Mouse (Mus musculus): ENCODE data around the gene Atp1a1. TPM values are rescaled to one million over a fixed set of nuclear protein-coding genes. Genes with fewer than 3 reads are reported as not detected.

Atp1a1 gene
- polyA plus RNA-seq, 1 experiment from 2014 or later = 123 TPM

DNA sequence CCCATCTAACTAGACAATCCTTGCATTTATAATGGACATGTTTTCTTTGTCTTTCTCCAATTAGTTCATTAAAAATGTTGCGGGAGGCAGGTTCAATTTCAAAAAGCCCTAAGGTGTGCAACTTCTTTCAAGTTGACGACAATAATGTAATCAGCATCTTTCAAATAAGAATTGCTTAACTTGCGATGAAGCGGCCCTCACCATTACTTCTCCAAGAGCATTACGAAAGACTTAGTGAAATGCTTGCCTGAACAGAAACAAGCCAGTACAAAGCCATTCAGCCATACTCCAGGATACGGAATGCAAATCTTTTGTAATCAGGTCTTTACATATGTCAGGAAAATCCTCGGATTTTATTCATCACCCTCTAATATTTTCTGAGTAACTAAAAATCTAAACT, 32.0 kb upstream of the Atp1a1 start:
- ATAC-seq (ENCODE audit: insufficient number of reproducible peaks, low FRiP score, low TSS enrichment, low read depth) = no peak
- Histone ChIP-seq H3K9me3 (replicated peaks) (no peaks in the 10 kb centered on the region), H3K36me3 (no peaks in the 10 kb centered on the region), H3K4me3 (replicated peaks) (no peak overlapping the region), H3K4me1 (no peaks in the 10 kb centered on the region), H3K4me2 (replicated peaks) (no peak overlapping the region), H3K9ac (no peak overlapping the region), H3K27ac (replicated peaks) (no peak overlapping the region), H3K27me3 (no peaks in the 10 kb centered on the region)
- WGBS = 65% methylated on average over 7 of the region's 7 CpGs

GRCm38 (mm10) chr3:101636086-101636485, 31.6 kb upstream of the Atp1a1 start:
- 61% methylated on average over 2 of the region's 2 CpGs for whole genome bisulfite sequencing
- Histone ChIP-seq H3K9ac (no peak overlapping the region), H3K27ac (replicated peaks) (no peak overlapping the region), H3K27me3 (no peaks in the 10 kb centered on the region), H3K4me2 (replicated peaks) (no peak overlapping the region), H3K4me1 (no peaks in the 10 kb centered on the region), H3K4me3 (replicated peaks) (no peak overlapping the region), H3K36me3 (no peaks in the 10 kb centered on the region), H3K9me3 (replicated peaks) (no peaks in the 10 kb centered on the region)
- ATAC-seq (ENCODE audit: insufficient number of reproducible peaks, low FRiP score, low TSS enrichment, low read depth) = no peak

DNA sequence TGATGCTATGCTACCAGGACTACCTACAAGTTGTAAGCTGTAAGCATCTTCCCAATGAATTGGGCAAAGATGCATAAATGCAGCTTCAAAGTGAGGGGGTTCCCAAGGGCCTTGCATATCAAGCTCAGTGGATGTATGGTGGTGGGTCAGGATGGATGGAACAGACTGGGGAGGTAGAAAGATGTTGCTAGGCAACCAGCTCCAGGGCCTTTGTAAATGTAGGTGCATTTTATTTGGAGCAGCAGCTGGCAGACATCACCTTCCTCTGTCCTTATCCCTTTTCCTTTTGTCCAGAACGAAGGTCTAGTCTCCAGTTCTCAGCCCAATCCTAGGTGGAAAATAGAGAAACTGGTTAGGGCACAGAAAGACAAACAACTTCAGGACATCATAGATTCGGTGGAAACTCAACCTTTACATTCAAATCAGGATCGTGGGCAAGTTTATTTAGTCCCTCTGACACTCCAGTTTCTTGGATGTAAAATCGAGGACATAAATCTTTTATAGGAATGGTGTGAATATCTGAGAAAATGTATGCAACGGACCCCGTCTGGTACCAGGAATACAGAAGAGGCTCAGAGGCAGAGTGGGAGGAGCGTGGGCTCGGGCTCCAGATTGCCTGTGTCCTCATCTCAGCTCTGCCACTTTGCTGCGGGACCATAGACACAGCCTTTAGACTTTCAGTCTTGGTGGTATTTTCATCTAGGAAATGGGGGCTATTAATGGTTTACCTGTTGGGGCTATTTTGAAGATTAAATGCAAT, 29.8 kb upstream of the Atp1a1 start:
- Histone ChIP-seq H3K4me1 (no peaks in the 10 kb centered on the region), H3K4me3 (replicated peaks) (no peak overlapping the region), H3K9ac (no peak overlapping the region), H3K4me2 (replicated peaks) (no peak overlapping the region), H3K36me3 (no peaks in the 10 kb centered on the region), H3K27ac (replicated peaks) (no peak overlapping the region), H3K27me3 (no peaks in the 10 kb centered on the region), H3K9me3 (replicated peaks) (no peaks in the 10 kb centered on the region)
- ATAC-seq (ENCODE audit: insufficient number of reproducible peaks, low FRiP score, low TSS enrichment, low read depth) = no peak
- 85% methylated on average over 9 of the region's 9 CpGs for WGBS

- Histone ChIP-seq H3K36me3 (no peaks in the 10 kb centered on the region), H3K4me3 (replicated peaks) (no peak overlapping the region), H3K27me3 (no peaks in the 10 kb centered on the region), H3K9ac (no peak overlapping the region), H3K4me2 (replicated peaks) (no peak overlapping the region), H3K4me1 (no peaks in the 10 kb centered on the region), H3K9me3 (replicated peaks) (no peaks in the 10 kb centered on the region), H3K27ac (replicated peaks) (no peak overlapping the region)
- 72% methylated on average over 2 of the region's 2 CpGs for WGBS
- no peak for ATAC-seq (ENCODE audit: insufficient number of reproducible peaks, low FRiP score, low TSS enrichment, low read depth)
Measured at GRCm38 (mm10) chr3:101628255-101628654, 23.8 kb upstream of the Atp1a1 start.

- no peak overlapping the region for H3K9ac ChIP-seq
- H3K27me3 ChIP-seq = no peaks in the 10 kb centered on the region
- H3K9me3 ChIP-seq (replicated peaks) = peaks cover 10% of the 10 kb centered on the region; the same call in 1 of the 2 replicates
- no peak overlapping the region for H3K4me3 ChIP-seq (replicated peaks)
- H3K4me2 ChIP-seq (replicated peaks) = no peak overlapping the region
- no peak overlapping the region for H3K27ac ChIP-seq (replicated peaks)
- H3K36me3 ChIP-seq = no peaks in the 10 kb centered on the region
- no peaks in the 10 kb centered on the region for H3K4me1 ChIP-seq
- no peak for ATAC-seq (ENCODE audit: insufficient number of reproducible peaks, low FRiP score, low TSS enrichment, low read depth)
- 91% methylated on average over 5 of the region's 5 CpGs for WGBS
Measured at GRCm38 (mm10) chr3:101624287-101624686, 19.8 kb upstream of the Atp1a1 start.

GRCm38 (mm10) chr3:101619017-101619416, 14.5 kb upstream of the Atp1a1 start:
- Histone ChIP-seq H3K9me3 (replicated peaks) (peaks cover 10% of the 10 kb centered on the region; the same call in 1 of the 2 replicates), H3K4me3 (replicated peaks) (no peak overlapping the region), H3K36me3 (no peaks in the 10 kb centered on the region), H3K4me2 (replicated peaks) (no peak overlapping the region), H3K4me1 (no peaks in the 10 kb centered on the region), H3K9ac (no peak overlapping the region), H3K27ac (replicated peaks) (no peak overlapping the region), H3K27me3 (no peaks in the 10 kb centered on the region)
- 92% methylated on average over 4 of the region's 4 CpGs for WGBS
- no peak for ATAC-seq (ENCODE audit: insufficient number of reproducible peaks, low FRiP score, low TSS enrichment, low read depth)

DNA sequence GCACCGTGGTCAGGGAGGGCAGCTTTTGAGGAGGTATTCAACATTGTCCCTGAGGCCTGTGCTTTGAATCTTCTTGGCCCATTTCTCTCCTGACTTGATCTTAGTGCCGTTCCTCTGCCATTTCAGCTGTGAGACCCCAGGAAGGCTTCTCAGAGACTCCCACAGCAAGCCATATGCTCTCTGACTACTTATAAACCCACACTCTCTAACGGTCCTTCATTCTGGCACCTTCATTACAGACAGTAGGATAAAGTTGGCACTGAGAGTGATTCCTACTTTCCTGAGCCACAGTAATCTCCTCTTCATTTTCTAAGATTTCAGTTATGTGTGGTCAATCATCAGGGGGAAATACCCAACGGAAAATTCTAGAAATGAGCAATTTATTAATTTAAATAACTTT, 14.0 kb upstream of the Atp1a1 start:
- H3K27me3 ChIP-seq = no peaks in the 10 kb centered on the region
- H3K27ac ChIP-seq (replicated peaks) = no peak overlapping the region
- H3K9ac ChIP-seq = no peak overlapping the region
- H3K9me3 ChIP-seq (replicated peaks) = peaks cover 10% of the 10 kb centered on the region; the same call in 1 of the 2 replicates
- 86% methylated on average over 4 of the region's 4 CpGs for WGBS
- no peaks in the 10 kb centered on the region for H3K4me1 ChIP-seq
- no peak overlapping the region for H3K4me3 ChIP-seq (replicated peaks)
- ATAC-seq (ENCODE audit: insufficient number of reproducible peaks, low FRiP score, low TSS enrichment, low read depth) = no peak
- H3K36me3 ChIP-seq = no peaks in the 10 kb centered on the region
- no peak overlapping the region for H3K4me2 ChIP-seq (replicated peaks)

DNA sequence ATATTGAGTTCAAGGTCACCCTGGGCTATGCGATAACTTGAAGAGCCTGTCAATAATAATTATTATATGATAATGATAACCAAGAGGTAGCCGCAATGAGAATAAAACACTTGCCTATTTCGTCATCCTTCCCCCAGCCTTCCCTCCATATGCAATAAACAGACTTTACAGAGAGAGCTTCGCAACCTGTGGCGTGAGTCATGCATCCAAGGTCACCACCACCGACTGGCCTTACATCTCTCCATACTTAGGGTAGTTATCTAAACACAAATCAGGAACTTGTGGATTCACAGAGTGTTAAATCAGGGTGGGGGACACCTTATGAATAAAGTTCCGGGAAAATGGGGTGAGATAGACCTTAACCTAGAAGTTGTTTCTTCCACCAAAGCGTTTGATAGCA, 13.0 kb upstream of the Atp1a1 start:
- ATAC-seq (ENCODE audit: insufficient number of reproducible peaks, low FRiP score, low TSS enrichment, low read depth) = no peak
- Histone ChIP-seq H3K36me3 (no peaks in the 10 kb centered on the region), H3K4me2 (replicated peaks) (no peak overlapping the region), H3K4me3 (replicated peaks) (no peak overlapping the region), H3K9me3 (replicated peaks) (peaks cover 5% of the 10 kb centered on the region; the same call in 1 of the 2 replicates), H3K27ac (replicated peaks) (no peak overlapping the region), H3K4me1 (peaks cover 2% of the 10 kb centered on the region), H3K9ac (no peak overlapping the region), H3K27me3 (no peaks in the 10 kb centered on the region)
- WGBS = 80% methylated on average over 8 of the region's 8 CpGs

- no peak overlapping the region for H3K4me2 ChIP-seq (replicated peaks)
- H3K27me3 ChIP-seq = no peaks in the 10 kb centered on the region
- peaks cover 5% of the 10 kb centered on the region; the same call in 1 of the 2 replicates for H3K9me3 ChIP-seq (replicated peaks)
- no peak overlapping the region for H3K9ac ChIP-seq
- no peak overlapping the region for H3K27ac ChIP-seq (replicated peaks)
- H3K4me1 ChIP-seq = peaks cover 7% of the 10 kb centered on the region
- ATAC-seq (ENCODE audit: insufficient number of reproducible peaks, low FRiP score, low TSS enrichment, low read depth) = no peak
- no peaks in the 10 kb centered on the region for H3K36me3 ChIP-seq
- H3K4me3 ChIP-seq (replicated peaks) = no peak overlapping the region
Measured at GRCm38 (mm10) chr3:101617007-101617406, 12.5 kb upstream of the Atp1a1 start.

- Histone ChIP-seq H3K4me3 (replicated peaks) (no peak overlapping the region), H3K36me3 (no peaks in the 10 kb centered on the region), H3K27me3 (no peaks in the 10 kb centered on the region), H3K4me2 (replicated peaks) (no peak overlapping the region), H3K9ac (no peak overlapping the region), H3K9me3 (replicated peaks) (peaks cover 5% of the 10 kb centered on the region; the same call in 1 of the 2 replicates), H3K27ac (replicated peaks) (no peak overlapping the region), H3K4me1 (peaks cover 17% of the 10 kb centered on the region)
- WGBS = 77% methylated on average over 6 of the region's 6 CpGs
- ATAC-seq (ENCODE audit: insufficient number of reproducible peaks, low FRiP score, low TSS enrichment, low read depth) = no peak
Measured at GRCm38 (mm10) chr3:101615856-101616255, 11.4 kb upstream of the Atp1a1 start.

GRCm38 (mm10) chr3:101611813-101612491, 7.5 kb upstream of the Atp1a1 start:
- WGBS = 22% methylated on average over 10 of the region's 10 CpGs
- H3K4me2 ChIP-seq (replicated peaks) = no peak overlapping the region
- no peaks in the 10 kb centered on the region for H3K27me3 ChIP-seq

More at GRCm38 (mm10) chr3:101611813-101612491, 7.5 kb upstream of the Atp1a1 start:
- Histone ChIP-seq H3K4me3 (replicated peaks) (no peak overlapping the region), H3K27ac (replicated peaks) (peak overlapping the region; percentile 52), H3K36me3 (no peaks in the 10 kb centered on the region), H3K9ac (no peak overlapping the region), H3K4me1 (peaks cover 17% of the 10 kb centered on the region), H3K9me3 (replicated peaks) (no peaks in the 10 kb centered on the region)
- peak; percentile 74 for ATAC-seq (ENCODE audit: insufficient number of reproducible peaks, low FRiP score, low TSS enrichment, low read depth)
